Mouse (Mus musculus) kidney, adult 2 months (tissue): ENCODE data around the gene Tns4.

Source experiments
- CTCF ChIP-seq: fragments of 200-500 bp; conservative IDR thresholded peaks from 2 replicates; pipeline ENCODE4 v1.5.1; 2011; ENCODE audit warnings: low read depth, mild to moderate bottlenecking, control low read depth, low read length, moderate library complexity, mixed read lengths; ENCODE audit not compliant: insufficient read depth, insufficient read length
- POLR2A ChIP-seq: fragments of 200-500 bp; IDR thresholded peaks from one replicate; pipeline ENCODE4 v1.6.1; 2011; ENCODE audit warnings: low read depth, low read length, control low read depth

- no peak for TF ChIP-seq CTCF
- no peak for TF ChIP-seq POLR2A
Observed at GRCm38 (mm10) chr11:99055571-99056452, 33.3 kb downstream of the Tns4 start.
